Mouse (Mus musculus): ENCODE measurements at regions not wholly inside any gene's neighbourhood (a gene's known extent, or its start where the extent isn't known, plus 50 kb on each side); places are given as distances from the start of the nearest gene placed in this dataset.

- Histone ChIP-seq H3K4me3 (ENCODE audit: low read depth, low read length) (no peak overlapping the region), H3K9ac (no peak overlapping the region), H3K9me3 (ENCODE audit: low read length) (no peaks in the 10 kb centered on the region), H3K4me1 (ENCODE audit: insufficient read depth) (no peaks in the 10 kb centered on the region), H3K36me3 (ENCODE audit: insufficient read depth) (no peaks in the 10 kb centered on the region), H3K4me2 (ENCODE audit: low read depth) (no peak overlapping the region), H3K27ac (ENCODE audit: low read depth, low read length) (no peak overlapping the region), H3K27me3 (ENCODE audit: insufficient read depth, low read length) (no peaks in the 10 kb centered on the region)
- no peak for ATAC-seq
- WGBS = 39% methylated on average over 5 of the region's 5 CpGs
- DNase-seq = no peak
- TF ChIP-seq CTCF (IDR thresholded peaks at IDR 0.05; ENCODE audit: low read depth) = no peak
Observed at GRCm38 (mm10) chr5:119388841-119389240, 281.6 kb upstream of the Tbx3 start.

GRCm38 (mm10) chr5:119389384-119389783 lies 281.1 kb upstream of the Tbx3 start:
- H3K9ac ChIP-seq = no peak overlapping the region
- no peak overlapping the region for H3K4me3 ChIP-seq (ENCODE audit: low read depth, low read length)
- no peak for TF ChIP-seq CTCF (IDR thresholded peaks at IDR 0.05; ENCODE audit: low read depth)
- H3K4me2 ChIP-seq (ENCODE audit: low read depth) = no peak overlapping the region
- H3K27me3 ChIP-seq (ENCODE audit: insufficient read depth, low read length) = no peaks in the 10 kb centered on the region
- 52% methylated on average over 9 of the region's 9 CpGs for WGBS
- no peaks in the 10 kb centered on the region for H3K4me1 ChIP-seq (ENCODE audit: insufficient read depth)
- no peaks in the 10 kb centered on the region for H3K36me3 ChIP-seq (ENCODE audit: insufficient read depth)
- no peak overlapping the region for H3K27ac ChIP-seq (ENCODE audit: low read depth, low read length)
- DNase-seq (peak; percentile 4), ATAC-seq (no peak)
- H3K9me3 ChIP-seq (ENCODE audit: low read length) = no peaks in the 10 kb centered on the region

- TF ChIP-seq CTCF (IDR thresholded peaks at IDR 0.05; ENCODE audit: low read depth) = no peak
- Histone ChIP-seq H3K9ac (no peak overlapping the region), H3K4me1 (ENCODE audit: insufficient read depth) (no peaks in the 10 kb centered on the region), H3K27ac (ENCODE audit: low read depth, low read length) (no peak overlapping the region), H3K36me3 (ENCODE audit: insufficient read depth) (no peaks in the 10 kb centered on the region), H3K27me3 (ENCODE audit: insufficient read depth, low read length) (no peaks in the 10 kb centered on the region), H3K9me3 (ENCODE audit: low read length) (no peaks in the 10 kb centered on the region), H3K4me2 (ENCODE audit: low read depth) (no peak overlapping the region), H3K4me3 (ENCODE audit: low read depth, low read length) (no peak overlapping the region)
- ATAC-seq = no peak
- WGBS = 60% methylated on average over 7 of the region's 7 CpGs
- peak; percentile 50 for DNase-seq
Observed at GRCm38 (mm10) chr5:119389857-119390256, 280.6 kb upstream of the Tbx3 start.

- no peak for DNase-seq
- ATAC-seq = no peak
- no peak for TF ChIP-seq CTCF (IDR thresholded peaks at IDR 0.05; ENCODE audit: low read depth)
- 89% methylated on average over 5 of the region's 5 CpGs for WGBS
- H3K9me3 ChIP-seq (ENCODE audit: low read length) = no peaks in the 10 kb centered on the region
- H3K9ac ChIP-seq = no peak overlapping the region
- H3K4me2 ChIP-seq (ENCODE audit: low read depth) = no peak overlapping the region
- H3K4me3 ChIP-seq (ENCODE audit: low read depth, low read length) = no peak overlapping the region
- H3K4me1 ChIP-seq (ENCODE audit: insufficient read depth) = no peaks in the 10 kb centered on the region
- no peaks in the 10 kb centered on the region for H3K27me3 ChIP-seq (ENCODE audit: insufficient read depth, low read length)
- H3K27ac ChIP-seq (ENCODE audit: low read depth, low read length) = no peak overlapping the region
- H3K36me3 ChIP-seq (ENCODE audit: insufficient read depth) = no peaks in the 10 kb centered on the region
Observed at GRCm38 (mm10) chr5:119398475-119398874, 272.0 kb upstream of the Tbx3 start.

GRCm38 (mm10) chr5:119400223-119400935 lies 270.1 kb upstream of the Tbx3 start:
- 21% methylated on average over 6 of the region's 6 CpGs for WGBS
- no peak overlapping the region for H3K27ac ChIP-seq (ENCODE audit: low read depth, low read length)
- H3K4me2 ChIP-seq (ENCODE audit: low read depth) = no peak overlapping the region
- H3K4me3 ChIP-seq (ENCODE audit: low read depth, low read length) = no peak overlapping the region
- no peaks in the 10 kb centered on the region for H3K27me3 ChIP-seq (ENCODE audit: insufficient read depth, low read length)
- ATAC-seq = no peak
- no peak overlapping the region for H3K9ac ChIP-seq
- no peaks in the 10 kb centered on the region for H3K9me3 ChIP-seq (ENCODE audit: low read length)
- H3K36me3 ChIP-seq (ENCODE audit: insufficient read depth) = no peaks in the 10 kb centered on the region
- H3K4me1 ChIP-seq (ENCODE audit: insufficient read depth) = no peaks in the 10 kb centered on the region
- no peak for TF ChIP-seq CTCF (IDR thresholded peaks at IDR 0.05; ENCODE audit: low read depth)
- no peak for DNase-seq

DNA sequence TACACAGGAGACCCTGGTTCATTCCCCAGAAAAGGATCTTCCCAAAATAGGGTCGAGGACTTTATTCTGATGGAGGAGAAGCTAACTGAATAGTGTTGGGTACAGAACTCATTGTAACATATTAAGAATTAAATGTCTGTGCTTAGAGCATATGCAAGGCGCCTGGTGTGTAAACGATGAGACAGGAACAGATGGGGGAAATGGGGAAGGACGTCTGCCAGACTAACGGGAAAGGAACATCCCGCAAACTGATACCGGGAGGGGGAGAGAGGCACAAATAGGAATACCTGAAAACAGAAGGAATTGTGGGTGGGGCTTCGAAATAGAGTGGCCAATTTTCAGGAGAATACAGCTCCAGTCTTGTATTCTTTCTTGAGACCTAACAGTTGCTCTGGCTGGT lies 268.6 kb upstream of the Tbx3 start:
- TF ChIP-seq CTCF (IDR thresholded peaks at IDR 0.05; ENCODE audit: low read depth) = no peak
- no peak for ATAC-seq
- Histone ChIP-seq H3K4me1 (ENCODE audit: insufficient read depth) (no peaks in the 10 kb centered on the region), H3K27me3 (ENCODE audit: insufficient read depth, low read length) (no peaks in the 10 kb centered on the region), H3K4me2 (ENCODE audit: low read depth) (no peak overlapping the region), H3K4me3 (ENCODE audit: low read depth, low read length) (no peak overlapping the region), H3K36me3 (ENCODE audit: insufficient read depth) (no peaks in the 10 kb centered on the region), H3K27ac (ENCODE audit: low read depth, low read length) (no peak overlapping the region), H3K9ac (no peak overlapping the region), H3K9me3 (ENCODE audit: low read length) (no peaks in the 10 kb centered on the region)
- 58% methylated on average over 8 of the region's 8 CpGs for WGBS
- peak; percentile 58 for DNase-seq

- no peak for TF ChIP-seq CTCF (IDR thresholded peaks at IDR 0.05; ENCODE audit: low read depth)
- ATAC-seq = no peak
- H3K9ac ChIP-seq = no peak overlapping the region
- no peaks in the 10 kb centered on the region for H3K4me1 ChIP-seq (ENCODE audit: insufficient read depth)
- no peaks in the 10 kb centered on the region for H3K36me3 ChIP-seq (ENCODE audit: insufficient read depth)
- 72% methylated on average over 17 of the region's 17 CpGs for WGBS
- no peak overlapping the region for H3K4me3 ChIP-seq (ENCODE audit: low read depth, low read length)
- H3K27ac ChIP-seq (ENCODE audit: low read depth, low read length) = no peak overlapping the region
- H3K9me3 ChIP-seq (ENCODE audit: low read length) = no peaks in the 10 kb centered on the region
- H3K4me2 ChIP-seq (ENCODE audit: low read depth) = no peak overlapping the region
- DNase-seq = peak; percentile 6
- H3K27me3 ChIP-seq (ENCODE audit: insufficient read depth, low read length) = no peaks in the 10 kb centered on the region
Observed at GRCm38 (mm10) chr5:119402651-119403050, 267.8 kb upstream of the Tbx3 start.
